Mouse (Mus musculus) gastrocnemius, postnatal 10 days (tissue): ENCODE data around the gene Rilp. TPM values are rescaled to one million over a fixed set of nuclear protein-coding genes. Genes with fewer than 3 reads are reported as not detected.

Experiments used
- DNase-seq: peaks from one replicate; pipeline ENCODE4 v3.0.0; 2021; ENCODE audit warnings: mixed read lengths
- microRNA-seq, 2 experiments: library from miRNA; unstranded; fragments of <30 nt; microRNA quantifications; one replicate each; pipeline ENCODE4 v1.2.0; 2021
- total RNA-seq, 2 experiments: library from RNA; stranded (reverse); gene quantifications; 2 replicates each; pipeline ENCODE4 v1.2.3; 2021

Gene Rilp
- total RNA-seq, 2 experiments from 2014 or later: 25.5 to 32.6 TPM

DNA sequence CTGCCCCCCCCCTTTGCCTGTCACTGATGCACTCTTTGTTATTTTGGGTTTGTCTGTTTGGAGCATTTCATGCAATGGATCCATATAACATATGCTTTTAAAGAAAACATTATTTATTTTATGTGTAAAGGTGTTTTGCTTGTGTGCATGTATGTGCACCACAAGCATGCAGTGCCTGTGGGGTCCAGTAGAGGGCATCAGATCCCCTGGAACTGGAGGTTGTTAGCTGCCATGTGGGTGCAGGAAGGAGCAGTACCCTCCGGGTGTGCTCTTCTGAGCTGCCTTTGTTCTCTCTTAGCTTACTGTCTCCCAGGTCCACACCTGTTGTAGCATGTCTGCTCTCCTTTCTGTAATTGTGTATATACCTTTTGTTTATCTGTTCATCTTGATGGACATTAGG is 48.2 kb downstream of the Rilp start:
- no peak for DNase-seq

GRCm38 (mm10) chr11:75559870-75560504 is 50.1 kb downstream of the Rilp start:
- DNase-seq: no peak

DNA sequence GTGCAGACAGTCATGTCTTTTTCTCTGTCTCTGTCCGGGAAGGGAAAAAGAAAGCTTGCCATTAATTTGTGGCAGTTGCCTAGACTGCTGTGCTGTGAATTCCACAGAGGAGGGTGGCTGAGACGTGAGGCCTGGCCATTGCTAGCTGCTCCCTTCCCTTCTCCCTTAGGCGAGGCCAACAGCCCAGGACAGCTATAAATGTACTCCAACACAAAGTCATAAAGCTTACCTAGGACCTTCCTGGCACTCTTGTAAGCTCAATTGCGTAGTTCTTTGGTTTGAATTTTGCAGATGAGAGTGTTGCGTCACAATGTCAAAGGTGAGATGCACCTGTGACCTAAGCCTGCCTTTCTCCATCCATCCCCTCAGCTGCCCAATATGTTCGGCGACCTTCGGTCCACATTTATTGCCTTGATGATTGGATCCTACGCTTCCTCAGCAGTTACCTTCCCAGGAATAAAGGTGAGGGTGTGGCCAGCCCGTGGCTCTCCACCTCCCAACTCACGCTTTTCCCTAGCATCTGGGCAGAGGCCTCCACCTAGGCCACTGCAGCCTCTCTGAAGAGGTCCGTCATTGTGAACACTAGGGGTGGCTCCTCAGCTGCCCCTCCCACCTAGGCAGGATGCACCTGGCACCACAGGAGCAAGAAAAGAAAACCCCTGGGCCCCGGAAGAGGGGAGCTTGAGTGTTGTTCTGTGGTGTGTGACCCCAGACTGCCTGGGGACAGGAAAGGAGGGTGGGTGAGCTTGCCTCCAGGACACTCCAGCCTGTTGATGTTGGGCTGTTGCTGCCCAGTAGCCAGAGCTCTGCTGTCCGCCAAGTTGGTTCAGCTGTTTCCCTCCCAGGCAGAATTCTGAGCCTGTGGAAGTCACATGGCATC is 50.9 kb downstream of the Rilp start:
- no peak for DNase-seq

- no peak for DNase-seq
Observed at GRCm38 (mm10) chr11:75561410-75561791, 51.5 kb downstream of the Rilp start.

Small RNA genes within 50 kb of the gene (microRNA-seq; reads per million reads assigned to microRNA genes)
- gene Mir22 (5,222 to 5,377 reads per million in 2 experiments), gene Mir3971 (0 reads per million in 2 experiments)

Other genes starting within 250 kb of the Rilp start
- gene Rpa1, start 161.8 kb upstream of the Rilp start, total RNA-seq: 10 to 100 TPM; 56.8 to 59.3 TPM
- gene Smyd4, start 161.7 kb upstream of the Rilp start, total RNA-seq: 1 to 10 TPM; 6.1 to 6.6 TPM
- 100 to 1,000 TPM; 134 to 239 TPM for gene Serpinf1, start 87.4 kb upstream of the Rilp start, total RNA-seq
- gene Serpinf2, start 70.5 kb upstream of the Rilp start, total RNA-seq: under 1 TPM in 1 of 2 experiments, not detected in 1; 0.56 TPM
- 1 to 10 TPM; 7.2 to 7.9 TPM for gene Wdr81, start 55.4 kb upstream of the Rilp start, total RNA-seq
- 10 to 100 TPM; 13.5 to 14.9 TPM for gene Tlcd2, start 48.4 kb upstream of the Rilp start, total RNA-seq
- gene Prpf8, start 23.3 kb upstream of the Rilp start, total RNA-seq: 10 to 100 TPM; 77.6 to 83.7 TPM
- 10 to 100 TPM in 1 of 2 experiments, 1 to 10 TPM in 1; 7.9 to 10.0 TPM for gene Scarf1, start 3.4 kb downstream of the Rilp start, total RNA-seq
- 10 to 100 TPM; 24.2 to 27.3 TPM for gene Slc43a2, start 21.6 kb downstream of the Rilp start, total RNA-seq
- gene Pitpna, start 78.0 kb downstream of the Rilp start, total RNA-seq: 100 to 1,000 TPM; 148 to 160 TPM
- 10 to 100 TPM; 22.5 to 23.3 TPM for gene Inpp5k, start 120.9 kb downstream of the Rilp start, total RNA-seq
- gene Myo1c, start 140.4 kb downstream of the Rilp start, total RNA-seq: 10 to 100 TPM; 56.3 to 65.1 TPM
- gene Crk, start 169.2 kb downstream of the Rilp start, total RNA-seq: 10 to 100 TPM; 53.0 to 59.8 TPM
- 100 to 1,000 TPM; 801 to 805 TPM for gene Ywhae, start 222.8 kb downstream of the Rilp start, total RNA-seq